Mouse (Mus musculus) retina, adult 2 months (tissue): ENCODE data around the gene Noc3l.

ENCODE experiments used
- DNase-seq: peaks from one replicate; pipeline ENCODE4 v3.0.0-alpha.2; 2012; ENCODE audit warnings: low read depth, low spot score

The Noc3l gene

DNA sequence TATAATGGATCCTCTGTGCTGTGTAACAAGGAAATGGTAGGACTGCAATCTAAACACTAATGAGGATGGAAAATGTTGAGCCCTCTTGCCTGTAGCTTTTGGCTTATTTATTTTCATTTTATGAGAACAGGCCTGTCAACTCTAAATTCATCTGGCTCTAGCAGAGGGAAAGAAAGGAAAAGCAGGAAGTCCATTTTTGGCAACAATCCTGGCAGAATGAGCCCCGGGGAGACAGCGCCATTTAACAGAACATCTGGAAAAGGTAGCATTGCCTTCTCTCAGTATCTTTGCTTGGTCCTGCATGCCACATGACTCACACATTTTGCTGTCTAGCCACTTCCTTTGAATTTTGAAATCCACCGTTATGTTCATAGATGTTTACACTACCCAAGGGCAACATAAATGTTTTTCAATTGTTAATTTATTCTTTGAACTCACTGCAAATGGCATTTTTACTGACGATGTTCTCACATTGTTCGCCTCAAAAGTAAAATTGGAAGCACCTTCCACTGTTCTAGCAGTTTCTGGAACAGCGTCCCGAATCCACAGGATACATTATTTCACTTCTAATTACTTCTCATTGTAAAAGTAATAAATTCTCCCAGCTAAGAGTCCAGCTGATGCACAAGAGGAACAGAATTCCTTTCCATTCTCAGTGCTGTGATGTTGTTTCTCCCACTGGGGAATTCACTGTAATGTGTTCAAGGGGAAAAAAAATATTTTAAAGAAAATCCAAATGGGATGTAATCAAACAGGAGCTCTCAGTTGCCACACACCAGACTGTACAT lies 60.2 kb downstream of the Noc3l start:
- no peak for DNase-seq

DNA sequence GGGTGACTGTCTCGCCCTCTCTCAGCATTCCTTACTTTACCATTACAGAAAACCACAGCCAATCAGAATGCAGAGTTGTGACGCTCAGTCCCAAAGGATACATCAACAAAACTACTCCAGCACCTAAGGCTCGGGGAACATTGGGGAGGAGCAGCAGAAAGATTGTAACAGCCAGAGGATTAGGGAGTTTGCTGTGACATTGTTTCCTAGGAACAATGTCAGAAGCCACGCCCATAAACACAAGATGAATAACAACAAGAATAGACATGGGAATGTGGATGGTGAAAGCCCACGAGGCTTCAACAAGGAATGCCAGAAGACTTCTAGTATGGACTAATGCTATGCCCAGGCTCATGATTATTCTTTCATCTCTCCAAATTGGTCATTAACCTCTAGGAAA lies 61.0 kb downstream of the Noc3l start:
- DNase-seq = no peak

DNA sequence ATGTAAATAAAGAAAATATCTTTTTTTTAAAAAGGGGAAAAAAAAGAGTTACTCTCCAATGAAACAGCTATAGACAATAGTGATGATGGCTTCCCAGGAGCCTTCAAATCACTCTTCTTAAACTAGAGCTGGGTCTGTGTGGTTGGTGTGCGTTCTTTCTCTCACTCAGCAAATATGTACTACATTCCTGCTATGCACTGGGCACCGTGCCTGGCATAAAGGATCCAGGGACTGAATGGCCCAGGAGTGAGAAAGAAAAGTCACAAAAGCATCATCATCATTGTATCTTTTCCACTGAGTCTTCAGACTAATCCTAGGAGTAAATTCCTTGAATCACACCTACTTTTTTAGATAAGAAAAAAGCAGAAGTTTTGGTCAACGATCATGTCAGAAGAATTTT lies 61.9 kb downstream of the Noc3l start:
- no peak for DNase-seq

DNA sequence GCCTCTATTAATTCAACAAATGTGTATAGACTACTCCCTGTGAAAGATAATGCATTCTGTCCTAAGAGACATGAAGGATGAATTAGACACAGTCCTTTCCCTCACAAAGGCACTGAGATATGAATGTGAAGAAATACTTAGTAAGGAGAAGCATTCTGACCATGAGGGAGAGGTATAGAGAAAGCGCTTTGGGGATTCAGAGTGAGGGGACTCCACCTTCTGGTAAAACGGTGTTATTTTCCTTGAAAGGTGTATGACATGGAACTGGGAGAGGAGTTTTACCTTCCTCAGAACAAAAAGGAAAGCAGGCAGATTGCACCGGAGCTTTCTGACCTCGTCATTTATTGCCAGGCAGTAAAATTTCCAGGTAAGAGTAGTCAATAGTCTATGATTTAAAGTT lies 68.8 kb downstream of the Noc3l start:
- no peak for DNase-seq

DNA sequence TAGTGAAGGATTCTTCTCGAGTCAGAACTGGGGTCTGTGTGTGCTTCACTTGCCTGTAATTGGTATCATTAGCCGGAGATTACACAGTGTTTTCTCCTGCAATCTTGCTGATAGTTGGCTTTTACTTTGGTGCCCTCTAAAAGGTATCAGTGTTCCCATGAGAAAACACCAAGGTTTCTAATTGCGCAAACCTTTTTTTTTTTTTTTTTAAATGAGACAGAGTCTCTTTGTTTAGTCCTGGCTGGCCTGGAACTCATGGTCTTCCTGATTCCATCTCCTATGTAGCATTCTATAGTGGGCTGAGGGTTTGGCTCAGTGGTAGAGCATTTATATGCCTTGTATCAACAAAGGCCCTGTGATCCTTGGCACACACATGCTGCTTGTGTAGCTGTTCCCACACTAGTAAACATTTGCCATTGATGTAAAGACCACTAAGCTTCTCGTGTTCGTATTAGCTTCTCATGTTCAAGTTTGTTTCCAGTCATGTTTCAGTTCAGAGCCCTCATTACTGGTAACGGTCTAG lies 72.5 kb downstream of the Noc3l start:
- no peak for DNase-seq

DNA sequence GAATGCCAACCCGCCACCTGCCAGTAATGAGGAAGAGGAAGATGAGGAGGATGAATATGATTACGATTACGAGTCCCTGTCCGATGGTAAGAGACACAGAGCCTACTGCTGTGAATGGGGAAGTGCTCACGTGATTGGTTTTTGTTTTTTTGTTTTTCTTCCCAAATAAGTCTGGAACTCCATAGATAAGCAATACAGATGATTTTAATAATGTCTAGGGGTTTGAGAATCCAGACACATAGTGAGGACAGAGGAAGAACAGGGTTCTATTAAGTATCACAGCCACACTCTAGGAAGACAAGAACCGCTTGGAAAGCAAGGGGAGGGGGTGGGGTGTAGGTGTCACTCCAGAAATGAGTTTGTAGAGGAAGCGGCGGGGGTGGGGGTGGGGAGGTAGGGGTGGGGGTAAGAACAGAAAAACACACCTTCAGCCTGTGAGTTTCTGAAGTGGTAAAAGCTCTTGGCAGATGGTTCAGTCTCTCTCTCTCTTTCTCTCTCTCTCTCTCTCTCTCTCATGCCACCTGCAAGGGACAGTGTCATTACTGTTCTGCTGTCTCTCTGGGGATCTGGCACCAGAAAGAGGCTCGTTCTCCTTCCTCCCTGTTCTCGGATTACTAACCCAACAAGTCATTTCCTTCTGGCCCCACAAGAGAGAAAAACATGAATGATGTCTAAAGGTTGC lies 73.1 kb downstream of the Noc3l start:
- no peak for DNase-seq

DNA sequence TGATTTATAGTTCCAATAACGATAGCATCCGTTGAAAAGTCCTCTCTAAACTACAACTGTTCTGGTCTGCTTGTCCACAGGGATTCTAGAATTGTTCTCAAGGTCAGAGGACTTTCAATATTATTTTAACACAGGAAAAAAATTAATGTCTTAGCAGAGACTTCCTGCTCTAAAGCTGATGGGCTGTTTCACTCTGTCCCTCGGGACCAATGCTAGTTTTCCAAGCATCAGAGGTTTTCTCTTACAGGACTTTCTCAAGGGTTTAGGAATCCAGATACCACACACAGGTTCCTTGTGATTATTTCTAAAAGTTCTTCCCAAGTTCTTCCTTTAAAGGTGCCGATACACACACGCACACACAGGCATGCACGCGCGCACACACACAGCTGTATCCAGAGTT lies 74.5 kb downstream of the Noc3l start:
- DNase-seq = no peak
